In genomic region chr11:119044551-119045337, GRCm38 (mm10) we compare ENCODE assay signal across 8 mouse cellular contexts. TPM values are rescaled to one million over a fixed set of nuclear protein-coding genes. Genes with fewer than 3 reads are reported as not detected.
DNase-seq lines count a peak whose midpoint lies in the region; ATAC-seq and TF ChIP-seq lines count a peak whose summit lies in the region.

No protein-coding gene starts in this region.

- peaks cover 48% of the 10 kb centered on the region for H3K4me1 ChIP-seq in lung, embryonic 16.5 days (replicated peaks; ENCODE audit: control insufficient read depth, insufficient read depth, low read length)
- H3K4me1 ChIP-seq in forebrain, postnatal 0 days (ENCODE audit: insufficient read depth): peaks cover 10% of the 10 kb centered on the region
- peaks cover 48% of the 10 kb centered on the region for H3K4me1 ChIP-seq in kidney, embryonic 16.5 days (ENCODE audit: insufficient read depth, low read length)
- peaks cover 61% of the 10 kb centered on the region for H3K4me1 ChIP-seq in midbrain, embryonic 13.5 days (replicated peaks)

- TF ChIP-seq CTCF in forebrain, postnatal 0 days (IDR thresholded peaks at IDR 0.05; ENCODE audit: low read depth): peak; percentile 41; the same call in 1 of the 2 replicates

- peaks cover 77% of the 10 kb centered on the region for H3K27me3 ChIP-seq in lung, embryonic 16.5 days (ENCODE audit: control insufficient read depth, insufficient read depth, low read depth, low read length)
- peaks cover 72% of the 10 kb centered on the region for H3K27me3 ChIP-seq in forebrain, postnatal 0 days (ENCODE audit: insufficient read depth, low read length)
- H3K27me3 ChIP-seq in kidney, embryonic 16.5 days (ENCODE audit: insufficient read depth, low read length): peaks cover 83% of the 10 kb centered on the region
- H3K27me3 ChIP-seq in midbrain, embryonic 13.5 days: peaks cover 81% of the 10 kb centered on the region

- H3K4me3 ChIP-seq in lung, embryonic 16.5 days (ENCODE audit: low read length): peak overlapping the region; percentile 8
- H3K4me3 ChIP-seq in forebrain, postnatal 0 days (ENCODE audit: low read depth, low read length): peak overlapping the region; percentile 4; the same call in 1 of the 2 replicates
- peak overlapping the region; percentile 12 for H3K4me3 ChIP-seq in kidney, embryonic 16.5 days (ENCODE audit: low read length)
- no peak overlapping the region; the same call in 1 of the 2 replicates for H3K4me3 ChIP-seq in midbrain, embryonic 13.5 days (replicated peaks)

- H3K9me3 ChIP-seq in lung, embryonic 16.5 days (ENCODE audit: control insufficient read depth, low read length): no peaks in the 10 kb centered on the region
- H3K9me3 ChIP-seq in forebrain, postnatal 0 days (ENCODE audit: low read length): no peaks in the 10 kb centered on the region
- no peaks in the 10 kb centered on the region for H3K9me3 ChIP-seq in kidney, embryonic 16.5 days (ENCODE audit: low read length)
- no peaks in the 10 kb centered on the region for H3K9me3 ChIP-seq in midbrain, embryonic 13.5 days

- no peak overlapping the region; the same call in 1 of the 2 replicates for H3K9ac ChIP-seq in lung, embryonic 16.5 days (ENCODE audit: low read length)
- no peak overlapping the region for H3K9ac ChIP-seq in forebrain, postnatal 0 days
- peak overlapping the region; percentile 15; the same call in 1 of the 2 replicates for H3K9ac ChIP-seq in kidney, embryonic 16.5 days (replicated peaks; ENCODE audit: low read length)
- H3K9ac ChIP-seq in midbrain, embryonic 13.5 days (replicated peaks): 0 out of 2 replicates have a peak overlapping the region, but pooled peaks have one; percentile 32

- H3K36me3 ChIP-seq in lung, embryonic 16.5 days (ENCODE audit: control insufficient read depth, insufficient read depth, low read length): no peaks in the 10 kb centered on the region
- no peaks in the 10 kb centered on the region for H3K36me3 ChIP-seq in forebrain, postnatal 0 days (ENCODE audit: insufficient read depth)
- no peaks in the 10 kb centered on the region for H3K36me3 ChIP-seq in kidney, embryonic 16.5 days (ENCODE audit: insufficient read depth, low read length)
- H3K36me3 ChIP-seq in midbrain, embryonic 13.5 days: no peaks in the 10 kb centered on the region

- ATAC-seq in lung, embryonic 16.5 days (ENCODE audit: low read depth): no peak
- ATAC-seq in forebrain, postnatal 0 days: no peak
- no peak for ATAC-seq in kidney, embryonic 16.5 days (ENCODE audit: low FRiP score, low TSS enrichment)
- ATAC-seq in midbrain, embryonic 13.5 days: no peak

- DNase-seq in lung, adult 18-20 months: no peak
- DNase-seq in forebrain, postnatal 0 days: no peak
- DNase-seq in urinary bladder, adult 18-20 months (ENCODE audit: low spot score in 2 of 2): no peak
- no peak for DNase-seq in right cerebral cortex, adult 2 months (ENCODE audit: low spot score in 2 of 2)
- DNase-seq in layer of hippocampus, postnatal 14 days (ENCODE audit: low spot score in 2 of 2): no peak

- H3K4me2 ChIP-seq in lung, embryonic 16.5 days (ENCODE audit: low read depth, low read length): peak overlapping the region; percentile 28
- H3K4me2 ChIP-seq in forebrain, postnatal 0 days (ENCODE audit: low read depth): no peak overlapping the region
- H3K4me2 ChIP-seq in kidney, embryonic 16.5 days (replicated peaks; ENCODE audit: low read depth, low read length): peak overlapping the region; percentile 30
- peak overlapping the region; percentile 23; the same call in 1 of the 2 replicates for H3K4me2 ChIP-seq in midbrain, embryonic 13.5 days (replicated peaks)

- H3K27ac ChIP-seq in lung, embryonic 16.5 days (ENCODE audit: low read length): no peak overlapping the region
- H3K27ac ChIP-seq in forebrain, postnatal 0 days (ENCODE audit: low read depth, low read length): no peak overlapping the region
- H3K27ac ChIP-seq in kidney, embryonic 16.5 days (ENCODE audit: low read length): no peak overlapping the region
- H3K27ac ChIP-seq in midbrain, embryonic 13.5 days: no peak overlapping the region

- WGBS in lung, embryonic 16.5 days: 2% methylated on average over 40 of the region's 41 CpGs
- 4% methylated on average over 41 of the region's 41 CpGs for WGBS in forebrain, postnatal 0 days
- 1% methylated on average over 41 of the region's 41 CpGs for WGBS in kidney, embryonic 16.5 days
- 0% methylated on average over 38 of the region's 41 CpGs for WGBS in midbrain, embryonic 13.5 days

RNA-seq across cellular contexts. Expression of gene Cbx8, which starts 4.0 kb away (rescaled TPM):
- 7.7 and 7.9 TPM in 2 replicates for polyA plus RNA-seq in lung, embryonic 16.5 days (2015; fragmentation: Nextera tagmentation; extraction: Ambion mirVana)
- total RNA-seq in forebrain, postnatal 0 days (2014; rRNA removed): 14.2 and 21.9 TPM in 2 replicates
- 5.3 and 8.5 TPM in 2 replicates for polyA plus RNA-seq in forebrain, postnatal 0 days (2015; fragmentation: Nextera tagmentation; extraction: Ambion mirVana)
- polyA plus RNA-seq in kidney, embryonic 16.5 days (2015; fragmentation: Nextera tagmentation; extraction: Ambion mirVana): 8.2 and 8.5 TPM in 2 replicates
- 9.8 and 15.2 TPM in 2 replicates for polyA plus RNA-seq in midbrain, embryonic 13.5 days (2015; fragmentation: Nextera tagmentation; extraction: Ambion mirVana)
- 10 to 100 TPM; 15.0 to 15.2 TPM for total RNA-seq in layer of hippocampus, postnatal 14 days (2021)

RNA-seq across cellular contexts. Expression of gene Cbx2, which starts 22.0 kb away (rescaled TPM):
- 27.4 and 30.5 TPM in 2 replicates for polyA plus RNA-seq in lung, embryonic 16.5 days (2015; fragmentation: Nextera tagmentation; extraction: Ambion mirVana)
- 9.2 and 15.2 TPM in 2 replicates for total RNA-seq in forebrain, postnatal 0 days (2014; rRNA removed)
- 6.4 TPM in 2 replicates for polyA plus RNA-seq in forebrain, postnatal 0 days (2015; fragmentation: Nextera tagmentation; extraction: Ambion mirVana)
- 35.5 and 37.3 TPM in 2 replicates for polyA plus RNA-seq in kidney, embryonic 16.5 days (2015; fragmentation: Nextera tagmentation; extraction: Ambion mirVana)
- 34.7 and 35.5 TPM in 2 replicates for polyA plus RNA-seq in midbrain, embryonic 13.5 days (2015; fragmentation: Nextera tagmentation; extraction: Ambion mirVana)
- 1 to 10 TPM; 3.6 to 4.2 TPM for total RNA-seq in layer of hippocampus, postnatal 14 days (2021)

RNA-seq across cellular contexts. Expression of gene Cbx4, which starts 41.3 kb away (rescaled TPM):
- polyA plus RNA-seq in lung, embryonic 16.5 days (2015; fragmentation: Nextera tagmentation; extraction: Ambion mirVana): 13.3 and 14.0 TPM in 2 replicates
- 36.1 and 38.6 TPM in 2 replicates for total RNA-seq in forebrain, postnatal 0 days (2014; rRNA removed)
- polyA plus RNA-seq in forebrain, postnatal 0 days (2015; fragmentation: Nextera tagmentation; extraction: Ambion mirVana): 21.7 and 26.1 TPM in 2 replicates
- 9.9 and 10.9 TPM in 2 replicates for polyA plus RNA-seq in kidney, embryonic 16.5 days (2015; fragmentation: Nextera tagmentation; extraction: Ambion mirVana)
- 14.1 and 16.3 TPM in 2 replicates for polyA plus RNA-seq in midbrain, embryonic 13.5 days (2015; fragmentation: Nextera tagmentation; extraction: Ambion mirVana)
- 10 to 100 TPM; 59.1 to 59.4 TPM for total RNA-seq in layer of hippocampus, postnatal 14 days (2021)

RNA-seq across cellular contexts. Expression of gene Enpp7, which starts 56.8 kb away (rescaled TPM):
- not detected in 2 replicates for polyA plus RNA-seq in lung, embryonic 16.5 days (2015; fragmentation: Nextera tagmentation; extraction: Ambion mirVana)
- not detected in 2 replicates for total RNA-seq in forebrain, postnatal 0 days (2014; rRNA removed)
- not detected in 2 replicates for polyA plus RNA-seq in forebrain, postnatal 0 days (2015; fragmentation: Nextera tagmentation; extraction: Ambion mirVana)
- not detected in 2 replicates for polyA plus RNA-seq in kidney, embryonic 16.5 days (2015; fragmentation: Nextera tagmentation; extraction: Ambion mirVana)
- polyA plus RNA-seq in midbrain, embryonic 13.5 days (2015; fragmentation: Nextera tagmentation; extraction: Ambion mirVana): not detected in 2 replicates
- not detected for total RNA-seq in layer of hippocampus, postnatal 14 days (2021)

Comparison
In these comparisons a context has a peak if more than half of its experiments do, and no peak if none do; other contexts are left out.
1. H3K9ac ChIP-seq: peak in kidney, embryonic 16.5 days (single experiment) and midbrain, embryonic 13.5 days (single experiment); none in lung, embryonic 16.5 days (single experiment) and forebrain, postnatal 0 days (single experiment).